Mouse (Mus musculus) adrenal gland, adult 2 months (tissue): ENCODE results near the gene Lrrc4c. TPM values are rescaled to one million over a fixed set of nuclear protein-coding genes. Genes with fewer than 3 reads are reported as not detected.

Experiments
- DNase-seq: peaks from one replicate; pipeline ENCODE4 v3.0.0; 2021
- polyA plus RNA-seq: library from polyadenylated mRNA; depleted of rRNA; stranded (reverse); fragments of >200 nt; gene quantifications from 2 replicates; pipeline ENCODE4 v1.2.3, GENCODE M21; 2012
- total RNA-seq, 2 experiments: library from RNA; stranded (reverse); gene quantifications; 2 replicates each; pipeline ENCODE4 v1.2.3; 2021

The Lrrc4c gene
- total and polyA plus RNA-seq, 3 experiments: 0.29 to 5.1 (median 2.9) TPM

DNA sequence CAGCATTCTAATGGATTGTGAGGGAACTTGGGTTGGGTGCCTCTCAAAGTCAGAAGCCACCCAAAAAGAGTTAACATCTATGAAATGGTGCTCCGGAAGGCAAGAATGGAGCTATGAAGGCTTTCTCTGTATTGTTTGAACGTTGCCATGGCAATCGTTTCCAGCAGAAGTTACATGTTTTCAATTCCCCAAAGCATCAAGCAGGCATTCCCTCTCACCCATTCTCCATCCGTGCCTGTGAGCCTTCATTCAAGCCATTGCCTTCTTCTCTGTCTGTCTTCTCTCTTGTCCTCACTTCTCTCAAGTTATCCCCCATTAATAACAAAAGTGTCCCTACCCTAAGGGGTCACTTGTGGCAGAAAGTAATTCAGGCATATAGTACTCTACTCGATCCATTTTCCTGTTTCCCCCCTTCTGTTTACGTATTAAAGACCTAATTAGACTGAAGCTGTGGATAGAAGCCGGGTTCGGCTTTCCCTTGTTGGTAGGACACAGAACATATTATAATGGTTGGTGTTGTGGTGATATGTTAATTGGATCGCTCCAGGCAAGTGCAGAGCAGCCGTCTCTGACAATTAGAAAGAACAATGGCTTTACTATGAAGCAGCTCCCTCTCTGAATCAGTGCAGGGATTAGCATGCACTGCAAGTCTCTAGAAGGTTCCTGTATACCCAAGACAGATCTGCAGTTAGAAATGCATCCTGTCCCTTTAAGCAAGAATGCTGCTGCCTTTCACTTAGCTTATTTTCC is 1160.4 kb downstream of the Lrrc4c start:
- no peak for DNase-seq

DNA sequence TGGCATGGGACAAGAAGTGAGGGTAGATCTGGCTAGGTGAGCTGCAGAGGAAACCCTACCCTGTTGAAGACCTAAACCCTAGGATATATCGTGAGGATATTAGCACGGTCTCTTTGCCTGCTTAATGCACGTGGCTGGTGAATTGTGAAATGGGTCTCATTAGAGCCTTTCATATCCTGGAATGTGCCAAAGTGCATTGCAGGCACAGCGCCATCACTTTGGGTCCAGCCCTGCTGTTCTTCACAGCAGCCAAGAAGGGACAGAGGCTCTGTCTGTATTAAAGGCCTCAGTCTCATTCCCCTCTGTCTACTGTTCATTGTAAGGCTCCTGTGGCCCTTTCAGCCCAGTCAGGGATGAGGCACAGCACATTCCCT is 1160.9 kb downstream of the Lrrc4c start:
- DNase-seq: no peak

DNA sequence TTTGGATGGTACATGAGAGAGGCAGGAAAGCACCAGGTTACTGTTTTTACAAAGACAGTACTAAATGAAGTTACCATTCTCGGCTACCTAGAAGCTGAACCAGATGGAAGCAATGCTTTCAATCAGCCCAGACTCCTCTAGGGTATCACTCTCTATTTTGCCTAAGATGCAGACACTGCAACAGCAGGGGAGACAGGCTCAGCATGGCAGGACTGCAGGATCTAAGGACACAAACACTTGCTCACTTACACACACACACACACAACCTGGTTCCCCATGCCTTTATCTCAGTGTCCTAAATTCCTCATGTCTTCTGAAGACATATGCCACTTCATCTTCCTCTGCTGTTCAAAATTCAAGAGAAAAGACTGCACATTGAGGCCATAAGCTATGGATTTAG is 1167.0 kb downstream of the Lrrc4c start:
- DNase-seq: no peak

DNA sequence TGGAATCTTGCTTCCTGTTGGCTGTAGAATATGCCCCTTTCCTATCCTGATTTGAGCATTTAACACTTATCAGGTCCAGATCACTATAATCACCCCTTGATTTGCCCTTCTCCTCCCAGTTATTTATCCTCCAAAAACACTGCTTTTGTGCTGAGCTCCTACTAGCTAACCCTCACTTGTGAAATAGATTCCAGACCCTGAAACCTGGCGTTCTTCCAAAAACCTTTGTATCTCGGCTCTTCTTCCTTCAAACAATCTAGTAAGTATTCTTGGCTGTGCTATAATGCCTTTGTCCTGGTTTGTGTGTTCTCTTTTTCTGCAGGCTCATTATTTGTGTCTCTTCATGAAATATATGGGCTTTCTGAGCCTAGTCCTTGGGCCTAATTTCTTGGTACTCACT is 1167.6 kb downstream of the Lrrc4c start:
- no peak for DNase-seq

GRCm38 (mm10) chr2:97487567-97487966 is 1169.6 kb downstream of the Lrrc4c start:
- DNase-seq: no peak

DNA sequence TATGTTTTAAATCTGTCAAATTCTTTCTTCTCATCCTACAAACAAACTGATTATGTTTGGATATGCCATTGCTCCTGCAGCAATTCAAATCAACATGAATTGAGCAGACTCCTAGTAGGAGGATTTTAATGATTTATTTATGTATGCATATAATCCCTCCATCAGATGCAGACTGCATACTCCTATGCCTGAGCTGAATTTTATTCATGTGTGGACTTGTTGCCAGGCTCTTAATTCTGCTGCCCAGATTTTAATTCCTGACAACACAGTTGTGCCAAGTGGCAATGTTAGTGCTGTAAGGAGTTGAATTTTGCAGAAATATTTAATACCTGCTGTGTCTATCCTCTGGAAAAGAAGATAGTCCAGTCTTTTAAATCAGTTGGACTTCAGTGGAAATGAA is 1179.1 kb downstream of the Lrrc4c start:
- no peak for DNase-seq

DNA sequence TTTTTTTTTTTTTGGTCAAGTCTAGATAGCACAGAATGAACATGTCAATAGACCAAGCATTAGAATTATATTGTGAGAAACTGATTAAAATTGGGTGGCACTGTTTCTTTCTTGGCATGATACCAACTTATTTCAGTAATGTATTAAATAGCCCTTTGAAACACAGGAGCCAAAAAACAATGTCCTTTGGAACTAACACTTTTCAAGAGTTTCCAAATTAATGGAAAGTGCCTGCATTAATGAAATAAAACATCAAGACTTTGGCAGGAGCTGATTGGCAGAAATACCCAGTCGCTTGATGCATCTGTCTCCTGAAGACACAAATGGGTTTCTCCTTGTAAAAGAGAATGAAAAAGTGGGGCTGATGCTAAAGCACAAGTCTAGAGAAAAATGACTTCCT is 1184.5 kb downstream of the Lrrc4c start:
- DNase-seq: no peak

DNA sequence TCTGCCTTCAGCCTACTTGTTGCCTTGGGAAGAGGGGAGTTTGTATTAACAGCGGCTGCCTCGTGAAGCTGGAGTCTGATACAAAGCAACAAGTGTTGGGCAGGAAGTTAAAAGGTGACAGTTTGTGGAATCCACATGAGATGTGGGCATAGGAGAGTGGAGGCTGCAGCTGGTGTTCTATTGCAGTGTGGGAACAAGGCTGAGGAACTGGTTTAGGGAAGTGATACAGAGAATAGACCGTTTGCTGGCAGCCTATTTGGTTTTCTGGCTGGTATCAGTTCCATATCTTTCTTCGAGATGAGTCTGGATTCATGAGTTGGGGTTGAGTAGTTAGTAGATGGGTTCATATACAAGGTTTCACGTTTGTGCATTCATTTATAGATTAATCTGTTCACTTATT is 1186.9 kb downstream of the Lrrc4c start:
- no peak for DNase-seq

- DNase-seq: no peak
These were observed 1206.4 kb downstream of the Lrrc4c start for GRCm38 (mm10) chr2:97524256-97524922.

GRCm38 (mm10) chr2:97525107-97525506 is 1207.1 kb downstream of the Lrrc4c start:
- DNase-seq: no peak

DNA sequence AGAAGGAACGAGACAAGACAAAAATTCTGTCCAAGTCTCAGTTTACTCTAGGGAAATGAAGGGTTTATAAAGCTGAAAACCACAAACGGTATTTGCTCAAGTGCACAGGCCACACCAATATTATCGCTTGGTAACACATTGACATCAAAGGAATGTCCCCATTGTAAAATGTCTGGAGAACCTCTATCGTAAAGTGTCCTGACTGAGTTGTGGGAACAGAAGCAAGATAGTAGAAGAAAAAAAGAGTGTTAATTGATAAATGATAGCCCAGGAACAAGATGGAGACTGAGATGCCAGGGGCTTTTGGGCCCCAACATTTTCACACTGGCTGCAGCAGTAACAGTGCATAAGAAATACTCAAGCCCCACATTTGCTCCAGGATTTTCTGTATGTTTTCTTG is 1212.7 kb downstream of the Lrrc4c start:
- no peak for DNase-seq

DNA sequence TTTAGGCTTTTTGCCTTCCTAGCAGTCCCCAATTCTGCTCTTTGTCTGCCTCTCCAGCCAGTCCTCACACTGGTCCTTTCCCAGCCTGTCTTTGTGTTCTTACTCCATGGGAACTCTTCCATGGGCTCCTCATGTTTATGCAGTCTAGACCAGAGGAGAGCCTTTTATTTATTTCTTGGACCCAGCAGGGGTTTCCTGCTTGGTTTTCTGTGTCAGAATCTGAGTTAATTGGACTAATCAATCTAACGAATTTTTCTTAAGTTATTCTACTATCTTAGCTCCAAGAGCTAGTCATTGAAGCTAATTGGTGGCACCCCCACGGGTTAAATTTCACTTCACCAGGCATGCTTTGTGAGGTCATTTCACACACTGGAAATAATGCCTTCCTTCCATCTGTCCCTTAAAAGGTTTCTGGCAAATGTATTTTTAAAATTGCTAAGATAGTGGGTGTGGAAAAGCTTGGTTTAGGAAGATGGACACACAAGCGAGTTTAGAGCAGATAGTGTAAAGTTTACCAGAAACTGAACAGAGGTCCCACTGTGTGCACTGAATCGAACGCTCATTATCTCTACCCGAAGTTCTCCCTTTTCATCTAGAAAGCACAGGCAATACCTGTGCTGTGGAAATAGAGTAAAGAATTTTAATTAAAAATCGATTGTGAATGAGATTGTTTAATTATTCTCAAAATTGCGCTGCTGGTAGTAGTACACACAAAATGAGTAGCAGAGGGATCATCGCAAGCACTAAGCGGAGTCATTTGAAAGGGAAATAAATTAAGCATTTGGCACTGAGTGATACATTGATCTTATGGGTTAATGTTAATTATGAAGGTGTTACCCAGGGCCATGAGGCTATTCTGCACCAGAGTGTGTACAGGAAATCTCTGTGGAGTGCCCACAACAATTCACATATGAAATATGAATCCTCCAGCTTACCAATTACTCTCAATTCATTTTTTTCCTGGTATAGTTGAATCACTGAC is 1226.0 kb downstream of the Lrrc4c start:
- no peak for DNase-seq

DNA sequence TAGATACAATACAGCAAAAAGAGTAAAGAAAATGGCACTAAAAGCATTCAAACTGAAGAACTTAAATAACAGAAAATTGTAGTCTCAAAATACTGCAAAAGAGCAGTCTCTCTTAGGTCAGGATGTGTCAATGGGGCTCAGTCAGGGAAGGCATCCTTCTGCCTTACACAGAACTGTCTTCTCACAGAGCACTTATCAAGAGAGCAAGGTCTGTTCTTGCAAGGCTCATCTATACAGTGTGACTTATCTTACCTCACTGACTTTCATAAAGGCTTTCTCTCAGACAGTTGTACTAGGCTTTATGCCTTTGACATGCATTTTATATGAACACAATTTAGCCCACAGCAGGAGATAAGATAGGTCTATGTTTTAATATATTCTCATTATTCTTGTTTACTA is 1226.7 kb downstream of the Lrrc4c start:
- no peak for DNase-seq

GRCm38 (mm10) chr2:97545946-97546345 is 1228.0 kb downstream of the Lrrc4c start:
- DNase-seq: no peak

- DNase-seq: no peak
These were observed 1246.5 kb downstream of the Lrrc4c start for GRCm38 (mm10) chr2:97564509-97564908.

DNA sequence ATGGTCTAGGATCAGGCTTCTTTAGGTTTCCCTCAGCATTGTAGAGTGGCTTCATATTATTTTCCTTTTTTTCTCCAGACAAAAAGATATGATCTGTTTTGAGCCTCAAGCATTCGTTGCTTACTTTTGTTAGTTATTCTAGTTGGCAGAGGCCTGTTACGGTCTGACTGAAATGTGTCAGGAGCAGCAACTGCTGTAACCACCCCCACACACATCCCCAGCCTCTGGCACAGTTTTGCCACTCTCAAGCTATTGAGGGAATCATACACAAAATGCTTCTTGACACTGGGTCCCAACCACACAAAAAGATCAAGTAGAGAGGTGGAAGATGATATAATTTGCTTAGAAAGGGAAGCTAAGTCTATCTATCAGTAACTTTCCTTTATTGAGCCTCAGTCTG is 1251.0 kb downstream of the Lrrc4c start:
- no peak for DNase-seq

GRCm38 (mm10) chr2:97574921-97575320 is 1257.0 kb downstream of the Lrrc4c start:
- DNase-seq: no peak

- DNase-seq: no peak
These were observed 1263.2 kb downstream of the Lrrc4c start for GRCm38 (mm10) chr2:97581132-97581531.

- DNase-seq: no peak
These were observed 1268.4 kb downstream of the Lrrc4c start for GRCm38 (mm10) chr2:97586322-97586721.

- no peak for DNase-seq
These were observed 1272.6 kb downstream of the Lrrc4c start for GRCm38 (mm10) chr2:97590563-97590962.

DNA sequence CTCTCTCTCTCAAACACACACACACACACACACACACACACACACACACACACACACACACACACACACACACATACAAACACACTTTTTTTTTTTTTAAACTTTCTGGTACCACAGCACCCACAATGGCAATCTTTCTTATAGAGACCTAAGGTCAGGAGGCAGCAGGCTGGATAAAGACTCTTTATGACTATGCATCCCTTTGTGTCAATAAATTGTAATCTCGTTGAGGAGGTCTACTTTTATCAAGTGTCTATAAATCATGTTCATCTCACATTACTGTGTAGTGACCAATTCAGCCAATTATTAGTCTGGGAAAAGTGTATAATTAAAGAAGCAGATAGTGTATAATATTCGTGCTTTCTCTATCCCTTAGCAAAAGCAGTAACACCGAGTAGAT is 1286.2 kb downstream of the Lrrc4c start:
- no peak for DNase-seq

DNA sequence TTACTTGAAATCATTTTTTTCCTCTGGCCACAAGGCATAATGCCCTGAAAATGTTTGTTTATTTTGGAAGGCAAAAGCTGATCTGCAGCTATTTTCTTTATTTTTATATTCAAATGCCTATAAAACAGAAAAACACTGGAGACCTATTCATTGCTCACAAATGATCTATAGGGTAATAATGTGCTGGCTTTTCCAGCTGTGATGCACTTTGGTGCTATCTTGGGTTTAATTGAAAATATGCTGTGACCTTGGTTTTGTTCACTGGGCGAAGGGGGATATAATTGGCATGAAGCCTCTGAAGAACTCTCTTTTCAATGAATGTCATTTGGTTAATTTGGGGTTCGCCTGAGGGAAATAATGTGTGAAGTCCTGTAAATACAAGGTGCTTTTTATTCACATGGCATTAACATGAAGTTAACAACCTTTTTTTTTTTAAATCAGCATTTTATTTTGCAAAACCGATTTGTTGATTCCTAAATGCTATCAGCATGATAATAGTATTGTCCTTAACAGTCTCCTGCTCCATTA is 1286.8 kb downstream of the Lrrc4c start:
- DNase-seq: no peak
